Mouse (Mus musculus) heart, embryonic 13.5 days (tissue): ENCODE data around the gene Tshz3. TPM values are rescaled to one million over a fixed set of nuclear protein-coding genes. Genes with fewer than 3 reads are reported as not detected.
A peak's percentile ranks its signal among the peaks of the same experiment; 100 is the strongest.

Experiments
- ATAC-seq: fragments of 200-750 bp; cut with Nextera tagmentation; 2 replicates; pipeline ENCODE4 v1.8.0; 2017; ENCODE audit warnings: moderate TSS enrichment; ENCODE audit not compliant: insufficient number of reproducible peaks, low FRiP score, low TSS enrichment; ENCODE audit errors: extremely low read depth
- H3K27ac ChIP-seq: fragments of 300-500 bp; sonication (generic); replicated peaks from 2 replicates; pipeline ENCODE4 v1.5.1; 2015; ENCODE audit warnings: moderate library complexity, mild to moderate bottlenecking, inconsistent platforms
- H3K27me3 ChIP-seq: fragments of 300-500 bp; sonication (generic); replicated peaks from 2 replicates; pipeline ENCODE4 v1.6.1; 2015; ENCODE audit warnings: mild to moderate bottlenecking, inconsistent platforms
- H3K36me3 ChIP-seq: fragments of 300-500 bp; sonication (generic); 2 replicates; pipeline ENCODE4 v1.6.1; 2015; ENCODE audit warnings: mild to moderate bottlenecking, inconsistent platforms
- H3K4me1 ChIP-seq: fragments of 300-500 bp; sonication (generic); 2 replicates; pipeline ENCODE4 v1.6.1; 2015; ENCODE audit warnings: inconsistent platforms
- H3K4me2 ChIP-seq: fragments of 300-500 bp; sonication (generic); 2 replicates; pipeline ENCODE4 v1.6.1; 2015; ENCODE audit warnings: inconsistent platforms, mild to moderate bottlenecking, moderate library complexity
- H3K4me3 ChIP-seq: fragments of 300-500 bp; sonication (generic); 2 replicates; pipeline ENCODE4 v1.5.1; 2015; ENCODE audit warnings: moderate library complexity, mild to moderate bottlenecking, inconsistent platforms
- H3K9ac ChIP-seq: fragments of 300-500 bp; sonication (generic); 2 replicates; pipeline ENCODE4 v1.6.1; 2015; ENCODE audit warnings: inconsistent platforms, mild to moderate bottlenecking, moderate library complexity
- H3K9me3 ChIP-seq: fragments of 300-500 bp; sonication (generic); 2 replicates; pipeline ENCODE4 v1.6.1; 2016; ENCODE audit warnings: inconsistent platforms
- WGBS: fragments of 180-500 bp; shearing (Covaris S2); methylation state at CpG from one replicate; pipeline ENCODE4 v1.1.7; 2015; ENCODE audit warnings: mixed read lengths; 5-methylcytosine and 5-hydroxymethylcytosine counted together
- polyA plus RNA-seq: library from polyadenylated mRNA; unstranded; fragments of >200 nt; fragmentation: Nextera tagmentation; extraction: Ambion mirVana; gene quantifications from 2 replicates; pipeline ENCODE4 v1.2.1, GENCODE M21; 2015

Tshz3 gene
- polyA plus RNA-seq, 1 experiment from 2014 or later = 2.7 TPM

DNA sequence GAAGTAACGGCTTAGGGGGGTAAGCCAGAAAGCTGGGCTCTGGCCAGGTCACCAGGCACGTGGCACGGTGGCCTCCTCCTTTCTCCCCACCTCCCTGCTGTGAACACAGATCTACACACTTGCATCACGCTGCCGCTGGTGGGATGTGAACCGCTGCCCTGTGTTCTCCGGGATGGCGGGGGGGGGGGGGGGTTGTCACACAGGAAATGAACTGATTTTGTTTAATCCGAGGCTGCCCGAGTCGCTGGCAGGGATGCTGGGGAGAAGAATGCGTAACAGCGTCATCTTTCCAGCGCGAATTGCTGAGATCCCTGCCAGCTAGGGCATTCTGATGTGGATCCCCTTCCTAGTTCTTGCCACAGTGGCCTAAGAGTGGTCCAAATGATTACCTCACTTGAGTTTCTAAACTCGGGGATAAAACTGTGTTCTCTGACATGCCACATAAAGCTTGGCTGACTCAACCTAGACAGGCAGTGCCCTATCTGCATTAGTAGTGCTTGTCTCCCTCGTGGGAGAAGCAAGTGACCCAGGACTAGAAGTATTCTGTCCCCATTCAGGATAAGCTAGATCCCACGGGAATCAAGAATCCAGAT, 18.0 kb upstream of the Tshz3 start:
- Histone ChIP-seq H3K9me3 (no peaks in the 10 kb centered on the region), H3K4me3 (peak overlapping the region; percentile 38), H3K36me3 (no peaks in the 10 kb centered on the region), H3K9ac (no peak overlapping the region), H3K4me1 (peaks cover 14% of the 10 kb centered on the region), H3K27ac (no peak overlapping the region), H3K27me3 (peaks cover 68% of the 10 kb centered on the region), H3K4me2 (peak overlapping the region; percentile 64)
- ATAC-seq = no peak
- WGBS = 1% methylated on average over 17 of the region's 18 CpGs

DNA sequence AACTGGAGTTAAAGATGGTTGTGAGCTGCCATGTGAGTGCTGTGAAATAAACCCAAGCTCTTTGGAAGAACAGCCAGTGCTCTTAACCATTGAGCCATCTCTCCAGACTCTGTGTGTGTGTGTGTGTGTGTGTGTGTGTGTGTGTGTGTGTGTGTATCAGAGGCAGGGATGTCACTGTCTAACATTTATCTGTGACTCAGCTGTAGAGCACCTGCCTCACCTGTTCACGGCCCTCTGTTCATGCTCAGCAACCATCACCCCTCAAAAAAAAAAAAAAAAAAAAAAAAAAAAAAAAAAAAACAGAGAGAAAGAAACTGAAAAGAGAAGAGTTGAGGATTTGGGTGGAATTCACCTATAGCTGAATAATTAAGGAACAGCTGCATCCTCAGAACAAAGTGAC, 10.4 kb upstream of the Tshz3 start:
- Histone ChIP-seq H3K9ac (no peak overlapping the region), H3K36me3 (no peaks in the 10 kb centered on the region), H3K9me3 (no peaks in the 10 kb centered on the region), H3K4me3 (no peak overlapping the region), H3K4me1 (peaks cover 16% of the 10 kb centered on the region), H3K27me3 (peaks cover 62% of the 10 kb centered on the region), H3K27ac (no peak overlapping the region), H3K4me2 (no peak overlapping the region)
- ATAC-seq = no peak
- WGBS = 86% methylated on average over 1 of the region's 1 CpGs

DNA sequence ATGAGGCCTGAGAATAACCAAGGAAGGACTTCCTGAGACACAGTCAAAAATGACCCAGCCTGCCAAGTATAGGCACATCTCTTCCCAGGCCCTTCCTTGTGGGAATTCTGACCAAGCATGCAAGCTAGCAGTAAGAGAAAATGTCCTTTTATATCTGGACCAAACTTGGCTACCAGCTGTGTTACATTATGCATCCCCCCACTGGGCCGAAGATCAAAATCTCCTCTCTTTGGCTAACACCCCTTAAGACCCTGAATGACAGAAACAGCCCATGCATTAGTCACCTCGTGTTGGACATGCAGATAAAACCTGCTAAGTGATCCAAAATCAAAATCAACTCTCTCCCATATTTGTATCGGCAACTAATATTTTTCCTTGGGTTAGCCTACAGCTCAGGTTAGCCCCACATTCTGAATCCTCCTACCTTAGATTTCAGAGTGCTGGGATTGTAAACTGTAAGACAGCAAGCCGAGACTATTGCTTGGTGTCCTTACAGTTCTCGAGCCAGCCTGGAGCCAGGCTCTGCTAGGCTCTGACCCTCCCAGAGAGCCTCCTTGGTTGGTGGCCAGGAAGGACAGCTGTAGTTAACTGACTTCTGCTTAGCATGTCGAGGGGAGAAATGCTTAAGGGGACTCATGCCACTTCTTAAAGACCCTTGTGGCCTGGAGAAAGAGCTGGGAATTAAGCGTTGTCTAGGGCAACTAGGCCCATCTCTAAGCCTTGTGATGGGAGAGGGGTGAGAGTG, 8.7 kb upstream of the Tshz3 start:
- no peaks in the 10 kb centered on the region for H3K9me3 ChIP-seq
- no peak overlapping the region for H3K27ac ChIP-seq
- H3K4me1 ChIP-seq = peaks cover 16% of the 10 kb centered on the region
- ATAC-seq = no peak
- H3K9ac ChIP-seq = no peak overlapping the region
- 58% methylated on average over 7 of the region's 7 CpGs for WGBS
- peaks cover 71% of the 10 kb centered on the region for H3K27me3 ChIP-seq
- H3K36me3 ChIP-seq = no peaks in the 10 kb centered on the region
- H3K4me3 ChIP-seq = no peak overlapping the region
- no peak overlapping the region for H3K4me2 ChIP-seq

DNA sequence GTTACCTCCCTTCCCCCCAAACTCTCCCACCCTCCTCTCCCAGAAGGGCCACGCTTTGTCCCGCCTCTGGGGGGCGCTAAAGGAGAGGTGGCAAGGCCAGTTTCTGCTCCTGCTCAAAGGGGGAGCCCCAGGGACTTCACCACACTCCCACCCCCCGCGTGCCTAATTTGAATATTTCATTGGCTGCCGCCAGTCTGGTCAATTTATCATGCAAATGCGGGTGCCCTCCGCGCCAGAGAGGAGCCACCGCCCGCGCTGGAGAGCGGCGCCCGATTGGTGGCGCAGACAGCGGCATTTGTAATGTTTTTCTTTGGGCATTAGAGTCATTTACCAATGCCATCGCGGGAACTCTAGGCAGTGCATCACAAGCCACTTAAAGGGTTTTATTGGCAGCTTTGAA, 7.4 kb upstream of the Tshz3 start:
- Histone ChIP-seq H3K36me3 (no peaks in the 10 kb centered on the region), H3K27ac (no peak overlapping the region), H3K4me1 (peaks cover 21% of the 10 kb centered on the region), H3K9ac (no peak overlapping the region), H3K4me3 (peak overlapping the region; percentile 24), H3K9me3 (no peaks in the 10 kb centered on the region), H3K27me3 (peaks cover 84% of the 10 kb centered on the region), H3K4me2 (peak overlapping the region; percentile 33)
- WGBS = 2% methylated on average over 19 of the region's 19 CpGs
- no peak for ATAC-seq

DNA sequence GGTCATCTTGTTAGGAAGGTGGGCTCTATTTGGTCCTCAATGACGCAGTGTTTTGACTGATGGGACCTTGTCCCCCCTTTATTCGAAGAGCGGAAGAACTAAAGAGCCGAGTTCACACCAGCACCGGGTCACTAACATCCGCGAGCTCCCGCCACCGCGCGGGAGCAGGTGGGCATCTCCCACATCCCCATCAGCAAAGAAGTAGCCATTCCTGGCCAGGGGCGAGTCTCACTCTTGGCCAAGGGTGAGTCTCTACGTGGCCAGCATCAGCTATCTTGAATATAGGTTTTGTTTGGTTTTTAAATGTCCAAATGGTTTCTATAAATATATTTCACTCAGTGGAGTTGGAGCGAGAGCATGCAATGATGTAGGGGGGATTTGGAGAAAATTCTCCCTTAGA, 6.3 kb upstream of the Tshz3 start:
- Histone ChIP-seq H3K4me1 (peaks cover 24% of the 10 kb centered on the region), H3K27me3 (peaks cover 81% of the 10 kb centered on the region), H3K4me3 (no peak overlapping the region; the same call in 1 of the 2 replicates), H3K36me3 (no peaks in the 10 kb centered on the region), H3K9me3 (no peaks in the 10 kb centered on the region), H3K9ac (no peak overlapping the region), H3K27ac (no peak overlapping the region), H3K4me2 (peak overlapping the region; percentile 33)
- WGBS = 2% methylated on average over 14 of the region's 14 CpGs
- no peak for ATAC-seq

DNA sequence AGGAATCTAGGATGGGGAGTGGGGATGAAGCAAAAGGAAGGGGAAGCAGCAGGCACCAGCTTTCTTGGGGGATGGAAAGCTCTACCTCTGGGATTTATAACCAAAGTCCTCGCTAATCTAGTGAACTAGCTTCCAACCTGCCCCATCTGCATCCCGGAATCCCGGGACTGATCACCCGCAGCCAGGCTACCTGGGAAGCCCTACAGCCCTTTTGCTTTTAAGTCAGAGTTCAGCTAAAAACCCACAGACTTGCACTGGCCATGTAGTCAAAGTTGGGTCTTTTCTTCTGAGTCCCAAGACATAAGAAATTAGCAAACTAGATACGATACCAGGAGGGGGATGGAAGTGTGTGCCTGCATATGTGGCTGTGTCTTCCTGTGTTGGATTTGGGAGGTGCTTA, 5.5 kb upstream of the Tshz3 start:
- Histone ChIP-seq H3K36me3 (no peaks in the 10 kb centered on the region), H3K4me1 (peaks cover 24% of the 10 kb centered on the region), H3K9ac (no peak overlapping the region), H3K4me2 (0 out of 2 replicates have a peak overlapping the region, but pooled peaks have one; percentile 33), H3K27ac (no peak overlapping the region), H3K9me3 (no peaks in the 10 kb centered on the region), H3K27me3 (peaks cover 81% of the 10 kb centered on the region), H3K4me3 (no peak overlapping the region)
- WGBS = 7% methylated on average over 5 of the region's 5 CpGs
- ATAC-seq = no peak

DNA sequence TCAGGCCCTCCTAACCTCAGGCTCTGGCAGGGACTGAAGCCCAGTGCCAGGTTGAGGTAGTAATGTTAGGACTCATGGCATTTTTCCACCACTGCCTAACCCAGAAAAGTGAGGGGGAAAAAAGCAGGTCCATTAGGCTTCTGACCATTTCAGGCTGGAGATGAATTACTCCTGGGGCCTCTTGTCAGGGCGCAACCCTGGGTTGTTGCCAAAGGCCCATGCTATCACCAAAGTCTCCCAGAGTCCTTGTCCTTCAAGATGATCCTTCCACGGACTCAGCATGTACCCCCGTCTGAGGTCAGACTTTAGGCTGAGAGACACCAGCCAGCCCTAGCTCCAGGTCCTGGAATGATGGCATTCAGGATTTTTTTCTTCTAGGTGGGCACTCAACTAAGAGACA, 4.8 kb upstream of the Tshz3 start:
- Histone ChIP-seq H3K27me3 (peaks cover 79% of the 10 kb centered on the region), H3K4me1 (peaks cover 24% of the 10 kb centered on the region), H3K4me2 (no peak overlapping the region), H3K9ac (no peak overlapping the region), H3K9me3 (no peaks in the 10 kb centered on the region), H3K27ac (no peak overlapping the region), H3K4me3 (no peak overlapping the region), H3K36me3 (no peaks in the 10 kb centered on the region)
- ATAC-seq = no peak
- WGBS = 22% methylated on average over 3 of the region's 3 CpGs

DNA sequence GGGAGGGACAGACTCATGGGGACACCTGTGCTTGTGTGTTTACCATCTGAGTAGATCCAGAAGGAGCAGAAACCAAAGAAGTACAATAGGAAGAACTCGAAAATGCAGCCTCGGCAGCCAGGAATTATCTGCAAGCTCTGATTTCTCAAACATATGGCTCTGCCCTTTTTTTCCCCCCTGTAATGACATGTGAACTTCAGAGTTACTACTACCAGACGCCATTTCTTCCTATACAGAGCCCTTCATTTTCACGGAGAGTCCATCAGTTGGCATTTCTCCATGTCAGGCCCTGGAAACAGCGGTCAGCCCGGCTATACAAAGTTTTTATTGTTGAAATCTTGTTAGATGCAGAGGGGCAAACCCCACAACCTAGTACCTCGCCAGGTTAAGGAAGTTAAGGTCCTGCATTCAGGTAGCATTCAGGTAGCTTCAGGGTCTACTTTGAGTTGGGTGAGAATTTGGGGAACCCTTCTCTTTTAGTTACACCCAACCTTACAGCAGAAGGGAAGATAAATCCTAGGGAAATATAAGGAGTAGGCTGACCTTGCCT, 3.2 kb upstream of the Tshz3 start:
- no peaks in the 10 kb centered on the region for H3K36me3 ChIP-seq
- no peaks in the 10 kb centered on the region for H3K9me3 ChIP-seq
- no peak for ATAC-seq
- peak overlapping the region; percentile 82 for H3K4me3 ChIP-seq
- H3K9ac ChIP-seq = no peak overlapping the region; the same call in 1 of the 2 replicates
- H3K27ac ChIP-seq = no peak overlapping the region
- H3K4me2 ChIP-seq = peak overlapping the region; percentile 100
- WGBS = 12% methylated on average over 7 of the region's 7 CpGs
- peaks cover 76% of the 10 kb centered on the region for H3K27me3 ChIP-seq
- H3K4me1 ChIP-seq = peaks cover 33% of the 10 kb centered on the region

DNA sequence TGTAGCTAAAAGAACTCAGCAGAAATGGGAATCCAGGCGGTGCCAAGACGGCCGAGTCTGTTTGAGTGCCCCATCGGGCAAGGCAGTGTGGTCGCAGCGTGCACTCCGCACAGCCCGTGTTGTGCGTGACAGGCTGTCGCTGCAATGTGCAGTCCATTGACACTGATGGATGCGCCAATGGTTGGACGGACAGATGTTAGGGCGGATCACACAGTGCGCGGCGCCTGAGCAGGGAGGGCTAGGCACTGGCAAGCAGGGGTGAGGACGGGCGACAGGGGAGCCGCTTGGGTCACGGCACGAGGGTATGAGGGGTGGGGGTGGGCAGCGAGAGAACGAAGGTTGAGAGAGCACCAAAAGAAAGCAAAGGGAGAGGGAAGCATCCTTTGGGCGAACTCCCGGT, 2.6 kb upstream of the Tshz3 start:
- Histone ChIP-seq H3K27ac (no peak overlapping the region), H3K9me3 (no peaks in the 10 kb centered on the region), H3K27me3 (peaks cover 72% of the 10 kb centered on the region), H3K4me1 (peaks cover 33% of the 10 kb centered on the region), H3K9ac (peak overlapping the region; percentile 85), H3K4me2 (peak overlapping the region; percentile 100), H3K4me3 (peak overlapping the region; percentile 82), H3K36me3 (no peaks in the 10 kb centered on the region)
- WGBS = 1% methylated on average over 25 of the region's 25 CpGs
- ATAC-seq = no peak

DNA sequence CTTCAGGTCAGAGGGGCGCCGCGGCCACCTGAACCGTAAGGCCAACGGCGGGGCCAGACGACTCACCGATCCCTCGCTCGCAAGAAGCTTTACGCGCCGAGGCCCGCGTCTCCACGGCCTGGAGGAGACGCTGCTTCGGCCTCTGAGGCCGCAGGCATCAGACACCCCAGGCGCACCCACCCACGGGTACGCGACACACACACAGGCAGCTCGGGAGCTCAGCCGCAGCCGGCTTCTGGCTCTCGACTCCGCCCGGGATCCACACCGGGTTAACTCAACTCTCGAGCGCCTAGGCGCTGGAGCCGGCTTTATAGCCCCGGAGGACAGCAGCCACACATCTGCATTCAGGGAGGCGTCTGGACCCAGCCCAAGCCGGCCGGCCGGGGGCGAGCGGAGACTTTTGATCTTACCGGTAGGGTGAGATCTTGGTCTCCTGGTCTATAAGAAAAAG, 2.1 kb upstream of the Tshz3 start:
- WGBS = under 1% methylated on average over 42 of the region's 42 CpGs
- peaks cover 69% of the 10 kb centered on the region for H3K27me3 ChIP-seq
- peak overlapping the region; percentile 82 for H3K4me3 ChIP-seq
- peak overlapping the region; percentile 85 for H3K9ac ChIP-seq
- peak overlapping the region; percentile 100 for H3K4me2 ChIP-seq
- H3K9me3 ChIP-seq = no peaks in the 10 kb centered on the region
- 0 out of 2 replicates have a peak overlapping the region, but pooled peaks have one; percentile 9 for H3K27ac ChIP-seq
- peaks cover 29% of the 10 kb centered on the region for H3K4me1 ChIP-seq
- no peak for ATAC-seq
- H3K36me3 ChIP-seq = no peaks in the 10 kb centered on the region

DNA sequence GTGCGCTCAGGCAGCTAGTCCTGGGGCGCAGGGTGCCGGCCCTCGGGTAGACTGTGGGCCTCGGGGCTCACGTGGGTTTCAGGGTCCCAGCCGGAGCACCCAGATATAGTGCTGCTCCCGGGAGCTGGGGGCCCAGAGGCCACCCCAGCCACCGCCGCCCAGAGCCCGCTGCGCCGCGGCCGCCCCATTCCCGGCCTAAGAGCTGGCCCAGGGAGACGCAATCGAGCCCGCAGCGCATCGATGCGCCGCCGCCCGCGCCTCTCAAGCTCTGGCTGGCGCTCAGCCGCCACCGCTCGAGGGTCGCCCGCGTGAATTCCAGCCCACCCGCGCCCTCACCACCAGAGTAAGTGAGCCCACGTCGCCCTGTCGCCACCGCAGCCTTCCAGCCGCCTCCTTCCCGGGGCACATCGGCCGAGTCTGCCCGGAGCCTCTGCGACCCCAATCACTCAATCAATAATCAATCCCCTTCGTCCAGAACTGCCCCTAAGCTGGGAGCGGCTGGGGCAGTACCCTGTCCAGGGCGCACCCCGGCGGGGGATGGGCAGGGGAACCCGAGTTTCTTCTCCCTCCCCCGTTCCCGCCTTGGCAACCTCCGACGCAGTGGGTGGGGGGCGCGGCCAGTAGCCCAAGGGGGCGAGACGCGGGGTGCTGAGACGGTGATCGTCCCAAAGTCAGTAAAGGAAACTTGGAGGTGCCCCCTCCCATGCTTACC, 1.4 kb upstream of the Tshz3 start:
- Histone ChIP-seq H3K9ac (peak overlapping the region; percentile 85), H3K4me3 (peak overlapping the region; percentile 82), H3K9me3 (no peaks in the 10 kb centered on the region), H3K36me3 (no peaks in the 10 kb centered on the region), H3K27me3 (peaks cover 69% of the 10 kb centered on the region), H3K4me2 (peak overlapping the region; percentile 100), H3K4me1 (peaks cover 21% of the 10 kb centered on the region), H3K27ac (peak overlapping the region; percentile 73)
- 0 out of 2 replicates have a peak, but pooled peaks have one; percentile 7 for ATAC-seq
- WGBS = under 1% methylated on average over 57 of the region's 62 CpGs
